Mouse (Mus musculus) megakaryocyte, embryonic 14.5 days (primary cell): ENCODE results near the gene Ciart.

Experiments used
- FLI1 ChIP-seq: IDR thresholded peaks from 2 replicates; pipeline ENCODE4 v1.6.1; 2012; ENCODE audit warnings: low read length, inconsistent platforms, mixed read lengths
- GATA1 ChIP-seq: IDR thresholded peaks from 3 replicates; pipeline ENCODE4 v1.6.1; 2012; ENCODE audit warnings: mixed read lengths, low read length, inconsistent platforms, borderline replicate concordance

GRCm38 (mm10) chr3:95891211-95892065, 9.4 kb upstream of the Ciart start, which contains the start of gene BC028528:
- TF ChIP-seq GATA1, result no peak
- no peak for TF ChIP-seq FLI1
